Mouse (Mus musculus) olfactory bulb, adult 2 months (tissue): ENCODE data around the gene Ocln.

Experiments used
- CTCF ChIP-seq: fragments of 200-500 bp; IDR thresholded peaks from 2 replicates; pipeline ENCODE4 v1.5.1; 2012; ENCODE audit warnings: low read depth, mild to moderate bottlenecking, low read length, moderate library complexity; ENCODE audit not compliant: insufficient read depth
- POLR2A ChIP-seq: fragments of 200-500 bp; IDR thresholded peaks from 2 replicates; pipeline ENCODE4 v1.6.1; 2012; ENCODE audit warnings: mild to moderate bottlenecking, low read depth, low read length, moderate library complexity; ENCODE audit not compliant: insufficient read depth

DNA sequence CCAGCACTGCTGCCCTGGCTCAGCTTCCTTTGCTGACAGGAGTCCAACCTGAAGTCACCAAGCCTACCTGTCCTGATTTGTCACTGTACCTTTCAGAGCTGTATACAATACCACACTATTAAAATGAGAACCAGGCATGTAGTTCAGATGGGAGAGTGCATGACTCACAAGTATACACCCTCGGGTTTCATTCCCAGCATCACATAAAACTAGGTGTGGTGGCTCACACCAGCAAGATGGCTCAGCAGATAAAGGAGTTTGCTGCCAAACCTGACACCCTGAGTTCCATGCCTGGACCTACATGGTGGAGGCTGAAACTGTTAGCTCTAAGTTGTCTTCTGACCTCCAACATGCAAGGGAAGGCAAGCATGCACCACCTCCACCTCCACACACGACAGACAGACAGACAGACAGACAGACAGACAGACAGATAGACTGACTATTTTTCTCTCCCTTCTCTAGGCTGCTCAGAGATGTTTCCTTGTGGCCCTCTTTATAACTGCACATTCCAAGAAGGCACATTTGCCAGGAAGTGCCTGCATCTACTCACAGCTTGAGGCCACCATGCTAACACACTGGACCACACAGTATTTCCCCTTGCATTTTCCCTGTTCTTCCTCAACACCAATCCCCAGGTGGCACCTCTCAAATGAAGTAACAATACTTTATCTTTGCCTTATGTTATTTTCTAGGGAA is 88.8 kb downstream of the Ocln start:
- no peak for TF ChIP-seq POLR2A
- TF ChIP-seq CTCF = no peak
